Mouse (Mus musculus): ENCODE measurements around the gene Gm49027. TPM values are rescaled to one million over a fixed set of nuclear protein-coding genes. Genes with fewer than 3 reads are reported as not detected.
"Not testable (repeated sequence)": the region's sequence is repeated elsewhere in the genome, so short reads cannot be mapped to it uniquely, and the experiment has no call there.

Gene Gm49027
- polyA plus RNA-seq, 1 experiment from 2014 or later: 0.09 TPM

- WGBS: 83% methylated on average over 3 of the region's 3 CpGs
- not testable (repeated sequence) for H3K27me3 ChIP-seq (ENCODE audit: control insufficient read depth, insufficient read depth, low read length); H3K4me2 ChIP-seq (ENCODE audit: low read depth, low read length); H3K9ac ChIP-seq (ENCODE audit: low read length); H3K4me1 ChIP-seq (ENCODE audit: control insufficient read depth, insufficient read depth, low read length); H3K9me3 ChIP-seq (replicated peaks; ENCODE audit: control insufficient read depth, low read length); ATAC-seq (replicated peaks; ENCODE audit: extremely low read depth, insufficient read depth, low FRiP score); H3K27ac ChIP-seq (ENCODE audit: low read length); H3K4me3 ChIP-seq (ENCODE audit: low read length)
- peaks cover 14% of the 10 kb centered on the region for H3K36me3 ChIP-seq (ENCODE audit: control insufficient read depth, insufficient read depth)
These were observed 13.9 kb downstream of the Gm49027 start for GRCm38 (mm10) chr5:123511426-123511825.

GRCm38 (mm10) chr5:123510160-123510559, 15.1 kb downstream of the Gm49027 start, which contains the start of gene B3gnt4:
TSS of gene B3gnt4 (plus strand) at chr5:123510460.
- H3K4me3 ChIP-seq (ENCODE audit: low read length): no peak within 1 kb of the TSS
- ATAC-seq (replicated peaks; ENCODE audit: extremely low read depth, insufficient read depth, low FRiP score): no peak
- peaks cover 9% of the 10 kb centered on the region for H3K27me3 ChIP-seq (ENCODE audit: control insufficient read depth, insufficient read depth, low read length)
- peaks cover 6% of the 10 kb centered on the region; the same call in 1 of the 2 replicates for H3K4me1 ChIP-seq (ENCODE audit: control insufficient read depth, insufficient read depth, low read length)
- H3K9me3 ChIP-seq (replicated peaks; ENCODE audit: control insufficient read depth, low read length): no peaks in the 10 kb centered on the region
- H3K9ac ChIP-seq (ENCODE audit: low read length): no peak within 1 kb of the TSS
- H3K36me3 ChIP-seq (ENCODE audit: control insufficient read depth, insufficient read depth): peaks cover 8% of the 10 kb centered on the region
- H3K27ac ChIP-seq (ENCODE audit: low read length): no peak within 1 kb of the TSS
- 86% methylated on average over 5 of the region's 5 CpGs for WGBS
- H3K4me2 ChIP-seq (ENCODE audit: low read depth, low read length): no peak within 1 kb of the TSS

- H3K4me3 ChIP-seq (ENCODE audit: low read length): peak overlapping the region; percentile 67
- H3K4me1 ChIP-seq (ENCODE audit: control insufficient read depth, insufficient read depth, low read length): peaks cover 6% of the 10 kb centered on the region; the same call in 1 of the 2 replicates
- H3K9me3 ChIP-seq (replicated peaks; ENCODE audit: control insufficient read depth, low read length): no peaks in the 10 kb centered on the region
- peak overlapping the region; percentile 61; the same call in 1 of the 2 replicates for H3K9ac ChIP-seq (ENCODE audit: low read length)
- H3K4me2 ChIP-seq (ENCODE audit: low read depth, low read length): peak overlapping the region; percentile 93
- no peak for ATAC-seq (replicated peaks; ENCODE audit: extremely low read depth, insufficient read depth, low FRiP score)
- H3K27me3 ChIP-seq (ENCODE audit: control insufficient read depth, insufficient read depth, low read length): peaks cover 9% of the 10 kb centered on the region
- H3K27ac ChIP-seq (ENCODE audit: low read length): no peak overlapping the region
- WGBS: 12% methylated on average over 12 of the region's 12 CpGs
- peaks cover 8% of the 10 kb centered on the region for H3K36me3 ChIP-seq (ENCODE audit: control insufficient read depth, insufficient read depth)
These were observed 16.4 kb downstream of the Gm49027 start for GRCm38 (mm10) chr5:123508921-123509320.

GRCm38 (mm10) chr5:123507936-123508723, 17.2 kb downstream of the Gm49027 start:
- Histone ChIP-seq H3K9ac (ENCODE audit: low read length) (peak overlapping the region; percentile 61), H3K27me3 (ENCODE audit: control insufficient read depth, insufficient read depth, low read length) (peaks cover 9% of the 10 kb centered on the region)
- ATAC-seq (replicated peaks; ENCODE audit: extremely low read depth, insufficient read depth, low FRiP score): peak; percentile 89

GRCm38 (mm10) chr5:123501973-123502372, 23.3 kb downstream of the Gm49027 start:
- WGBS: 54% methylated on average over 4 of the region's 4 CpGs
- ATAC-seq (replicated peaks; ENCODE audit: extremely low read depth, insufficient read depth, low FRiP score): no peak
- no peaks in the 10 kb centered on the region for H3K36me3 ChIP-seq (ENCODE audit: control insufficient read depth, insufficient read depth)
- H3K4me2 ChIP-seq (ENCODE audit: low read depth, low read length): no peak overlapping the region
- no peaks in the 10 kb centered on the region for H3K9me3 ChIP-seq (replicated peaks; ENCODE audit: control insufficient read depth, low read length)
- no peak overlapping the region for H3K9ac ChIP-seq (ENCODE audit: low read length)
- no peak overlapping the region for H3K4me3 ChIP-seq (ENCODE audit: low read length)
- H3K27ac ChIP-seq (ENCODE audit: low read length): no peak overlapping the region
- peaks cover 5% of the 10 kb centered on the region for H3K27me3 ChIP-seq (ENCODE audit: control insufficient read depth, insufficient read depth, low read length)
- H3K4me1 ChIP-seq (ENCODE audit: control insufficient read depth, insufficient read depth, low read length): peaks cover 12% of the 10 kb centered on the region

More at GRCm38 (mm10) chr5:123507936-123508723, 17.2 kb downstream of the Gm49027 start:
- Histone ChIP-seq H3K4me2 (ENCODE audit: low read depth, low read length) (peak overlapping the region; percentile 93), H3K27ac (ENCODE audit: low read length) (no peak overlapping the region), H3K4me1 (ENCODE audit: control insufficient read depth, insufficient read depth, low read length) (peaks cover 6% of the 10 kb centered on the region; the same call in 1 of the 2 replicates), H3K9me3 (replicated peaks; ENCODE audit: control insufficient read depth, low read length) (no peaks in the 10 kb centered on the region), H3K36me3 (ENCODE audit: control insufficient read depth, insufficient read depth) (peaks cover 8% of the 10 kb centered on the region), H3K4me3 (ENCODE audit: low read length) (peak overlapping the region; percentile 67)
- under 1% methylated on average over 59 of the region's 59 CpGs for WGBS

- Histone ChIP-seq H3K9me3 (replicated peaks; ENCODE audit: control insufficient read depth, low read length) (no peaks in the 10 kb centered on the region), H3K27ac (ENCODE audit: low read length) (no peak overlapping the region), H3K36me3 (ENCODE audit: control insufficient read depth, insufficient read depth) (no peaks in the 10 kb centered on the region), H3K4me2 (ENCODE audit: low read depth, low read length) (no peak overlapping the region), H3K4me1 (ENCODE audit: control insufficient read depth, insufficient read depth, low read length) (peaks cover 12% of the 10 kb centered on the region), H3K4me3 (ENCODE audit: low read length) (no peak overlapping the region), H3K9ac (ENCODE audit: low read length) (no peak overlapping the region), H3K27me3 (ENCODE audit: control insufficient read depth, insufficient read depth, low read length) (peaks cover 3% of the 10 kb centered on the region; the same call in 1 of the 2 replicates)
- ATAC-seq (replicated peaks; ENCODE audit: extremely low read depth, insufficient read depth, low FRiP score): no peak
- WGBS: 40% methylated on average over 4 of the region's 4 CpGs
These were observed 25.6 kb downstream of the Gm49027 start for GRCm38 (mm10) chr5:123499717-123500116.

- Histone ChIP-seq H3K36me3 (ENCODE audit: control insufficient read depth, insufficient read depth) (no peaks in the 10 kb centered on the region), H3K4me2 (ENCODE audit: low read depth, low read length) (no peak overlapping the region), H3K27ac (ENCODE audit: low read length) (no peak overlapping the region), H3K9ac (ENCODE audit: low read length) (no peak overlapping the region), H3K4me3 (ENCODE audit: low read length) (no peak overlapping the region), H3K4me1 (ENCODE audit: control insufficient read depth, insufficient read depth, low read length) (peaks cover 5% of the 10 kb centered on the region; the same call in 1 of the 2 replicates), H3K9me3 (replicated peaks; ENCODE audit: control insufficient read depth, low read length) (no peaks in the 10 kb centered on the region), H3K27me3 (ENCODE audit: control insufficient read depth, insufficient read depth, low read length) (no peaks in the 10 kb centered on the region; the same call in 1 of the 2 replicates)
- ATAC-seq (replicated peaks; ENCODE audit: extremely low read depth, insufficient read depth, low FRiP score): no peak; the same call in 1 of the 2 replicates
- 62% methylated on average over 9 of the region's 9 CpGs for WGBS
These were observed 35.4 kb downstream of the Gm49027 start for GRCm38 (mm10) chr5:123489935-123490334.

- Histone ChIP-seq H3K36me3 (ENCODE audit: control insufficient read depth, insufficient read depth) (no peaks in the 10 kb centered on the region), H3K27ac (ENCODE audit: low read length) (no peak within 1 kb of the TSS), H3K4me1 (ENCODE audit: control insufficient read depth, insufficient read depth, low read length) (peaks cover 5% of the 10 kb centered on the region; the same call in 1 of the 2 replicates), H3K27me3 (ENCODE audit: control insufficient read depth, insufficient read depth, low read length) (no peaks in the 10 kb centered on the region; the same call in 1 of the 2 replicates), H3K4me3 (ENCODE audit: low read length) (peak within 1 kb of the TSS; percentile 35), H3K9ac (ENCODE audit: low read length) (no peak within 1 kb of the TSS), H3K4me2 (ENCODE audit: low read depth, low read length) (peak within 1 kb of the TSS; percentile 66), H3K9me3 (replicated peaks; ENCODE audit: control insufficient read depth, low read length) (no peaks in the 10 kb centered on the region)
- WGBS: 7% methylated on average over 25 of the region's 25 CpGs
- no peak for ATAC-seq (replicated peaks; ENCODE audit: extremely low read depth, insufficient read depth, low FRiP score)
These were observed 36.0 kb downstream of the Gm49027 start, which contains the start of the genes Lrrc43 and Il31 for GRCm38 (mm10) chr5:123489112-123489785. TSS of gene Lrrc43 (plus strand) at chr5:123489305. TSS of gene Il31 (minus strand) at chr5:123489489.

All from heart, embryonic 16.5 days (tissue).